Mouse (Mus musculus) cerebellum, adult 11 months (tissue): ENCODE data around the gene Porcn.
A peak's percentile ranks its signal among the peaks of the same experiment; 100 is the strongest.

Source experiments
- DNase-seq: peaks from one replicate; pipeline ENCODE4 v3.0.0; 2022

The Porcn gene

GRCm38 (mm10) chrX:8206015-8206693 is at the start of gene Porcn:
Gene Porcn (minus strand): TSS chrX:8206525.
- DNase-seq: peak; percentile 87

GRCm38 (mm10) chrX:8255807-8256206 is 49.5 kb upstream of the Porcn start:
- DNase-seq: no peak

GRCm38 (mm10) chrX:8253711-8254110 is 47.4 kb upstream of the Porcn start:
- DNase-seq: no peak

- DNase-seq: peak; percentile 79
These were observed 46.3 kb upstream of the Porcn start, which contains the start of gene Ftsj1 for GRCm38 (mm10) chrX:8252334-8253285. Gene Ftsj1 (minus strand): TSS chrX:8252406.

- DNase-seq: no peak
These were observed 45.5 kb upstream of the Porcn start for GRCm38 (mm10) chrX:8251789-8252333.

- no peak for DNase-seq
These were observed 42.3 kb upstream of the Porcn start for GRCm38 (mm10) chrX:8248542-8249120.

- no peak for DNase-seq
These were observed 41.4 kb upstream of the Porcn start for GRCm38 (mm10) chrX:8247680-8248079.

- DNase-seq: no peak
These were observed 32.6 kb upstream of the Porcn start for GRCm38 (mm10) chrX:8238804-8239395.

GRCm38 (mm10) chrX:8236704-8237103 is 30.4 kb upstream of the Porcn start:
- DNase-seq: no peak

GRCm38 (mm10) chrX:8233602-8234001 is 27.3 kb upstream of the Porcn start:
- DNase-seq: no peak

- DNase-seq: no peak
These were observed 23.9 kb upstream of the Porcn start for GRCm38 (mm10) chrX:8230272-8230671.

- no peak for DNase-seq
These were observed 17.1 kb upstream of the Porcn start for GRCm38 (mm10) chrX:8223473-8223872.

- peak; percentile 28 for DNase-seq
These were observed 16.5 kb upstream of the Porcn start for GRCm38 (mm10) chrX:8222678-8223421.

- DNase-seq: peak; percentile 43
These were observed 16.0 kb upstream of the Porcn start for GRCm38 (mm10) chrX:8222296-8222677.

- no peak for DNase-seq
These were observed 13.3 kb upstream of the Porcn start for GRCm38 (mm10) chrX:8219651-8220050.

- no peak for DNase-seq
These were observed 11.8 kb upstream of the Porcn start for GRCm38 (mm10) chrX:8218114-8218513.

GRCm38 (mm10) chrX:8217383-8217782 is 11.1 kb upstream of the Porcn start:
- DNase-seq: no peak

GRCm38 (mm10) chrX:8211490-8212207 is 5.3 kb upstream of the Porcn start:
- no peak for DNase-seq

- DNase-seq: no peak
These were observed 3.4 kb upstream of the Porcn start for GRCm38 (mm10) chrX:8209720-8210119.

- DNase-seq: no peak
These were observed 899 bp upstream of the Porcn start for GRCm38 (mm10) chrX:8207224-8207623.

- no peak for DNase-seq
These were observed 421 bp upstream of the Porcn start for GRCm38 (mm10) chrX:8206694-8207197.
